Mouse (Mus musculus) hindbrain, embryonic 16.5 days (tissue): ENCODE results near the gene Zmym2. TPM values are rescaled to one million over a fixed set of nuclear protein-coding genes. Genes with fewer than 3 reads are reported as not detected.

Experiments
- ATAC-seq: fragments of 200-750 bp; cut with Nextera tagmentation; 2 replicates; pipeline ENCODE4 v1.8.0; 2017; ENCODE audit warnings: moderate TSS enrichment, moderate library complexity
- H3K27ac ChIP-seq: fragments of 300-500 bp; sonication (generic); 2 replicates; pipeline ENCODE4 v1.5.1; 2014; ENCODE audit warnings: low read depth, mild to moderate bottlenecking, control low read depth, low read length, moderate library complexity
- H3K27me3 ChIP-seq: fragments of 300-500 bp; sonication (generic); replicated peaks from 2 replicates; pipeline ENCODE4 v1.6.1; 2014; ENCODE audit warnings: low read length; ENCODE audit not compliant: control insufficient read depth, insufficient read depth
- H3K36me3 ChIP-seq: fragments of 300-500 bp; sonication (generic); 2 replicates; pipeline ENCODE4 v1.6.1; 2014; ENCODE audit warnings: mild to moderate bottlenecking, low read length, moderate library complexity, mixed read lengths; ENCODE audit not compliant: control insufficient read depth, insufficient read depth
- H3K4me1 ChIP-seq: fragments of 300-500 bp; sonication (generic); 2 replicates; pipeline ENCODE4 v1.6.1; 2014; ENCODE audit warnings: low read depth, low read length; ENCODE audit not compliant: control insufficient read depth, insufficient read depth
- H3K4me2 ChIP-seq: fragments of 300-500 bp; sonication (generic); 2 replicates; pipeline ENCODE4 v1.6.1; 2014; ENCODE audit warnings: mild to moderate bottlenecking, low read length, control low read depth, moderate library complexity
- H3K4me3 ChIP-seq: fragments of 300-500 bp; sonication (generic); 2 replicates; pipeline ENCODE4 v1.5.1; 2014; ENCODE audit warnings: mild to moderate bottlenecking, low read length, control low read depth, moderate library complexity
- H3K9ac ChIP-seq: fragments of 300-500 bp; sonication (generic); 2 replicates; pipeline ENCODE4 v1.6.1; 2014; ENCODE audit warnings: low read depth, mild to moderate bottlenecking, control low read depth, low read length, moderate library complexity
- H3K9me3 ChIP-seq: fragments of 300-500 bp; sonication (generic); 2 replicates; pipeline ENCODE4 v1.6.1; 2014; ENCODE audit warnings: mild to moderate bottlenecking, low read length, moderate library complexity; ENCODE audit not compliant: control insufficient read depth
- WGBS: fragments of 180-500 bp; shearing (Covaris S2); extraction: QIAGEN DNeasy Blood & Tissue Kit; methylation state at CpG from one replicate; pipeline ENCODE4 v1.1.7; 2014; 5-methylcytosine and 5-hydroxymethylcytosine counted together
- polyA plus RNA-seq: library from polyadenylated mRNA; unstranded; fragments of >200 nt; fragmentation: Nextera tagmentation; extraction: Ambion mirVana; gene quantifications from 2 replicates; pipeline ENCODE4 v1.2.1, GENCODE M21; 2015

Gene Zmym2
- polyA plus RNA-seq, 1 experiment from 2014 or later = 44.9 TPM

- no peak overlapping the region for H3K27ac ChIP-seq
- no peak overlapping the region for H3K4me2 ChIP-seq
- no peak overlapping the region for H3K9ac ChIP-seq
- H3K4me1 ChIP-seq = no peaks in the 10 kb centered on the region
- ATAC-seq = no peak
- H3K36me3 ChIP-seq = 0 out of 2 replicates have a peak, but pooled peaks cover 6% of the 10 kb centered on the region
- 100% methylated on average over 1 of the region's 1 CpGs for WGBS
- no peaks in the 10 kb centered on the region for H3K27me3 ChIP-seq
- H3K4me3 ChIP-seq = no peak overlapping the region
- no peaks in the 10 kb centered on the region for H3K9me3 ChIP-seq
Observed at GRCm38 (mm10) chr14:56896521-56896920, 10.1 kb downstream of the Zmym2 start.

- Histone ChIP-seq H3K27ac (no peak overlapping the region), H3K36me3 (0 out of 2 replicates have a peak, but pooled peaks cover 5% of the 10 kb centered on the region), H3K9ac (no peak overlapping the region), H3K27me3 (no peaks in the 10 kb centered on the region), H3K4me3 (no peak overlapping the region), H3K9me3 (no peaks in the 10 kb centered on the region), H3K4me2 (no peak overlapping the region), H3K4me1 (no peaks in the 10 kb centered on the region)
- 98% methylated on average over 2 of the region's 2 CpGs for WGBS
- ATAC-seq = no peak
Observed at GRCm38 (mm10) chr14:56897475-56897874, 11.0 kb downstream of the Zmym2 start.

GRCm38 (mm10) chr14:56899656-56900055 lies 13.2 kb downstream of the Zmym2 start:
- H3K9me3 ChIP-seq = no peaks in the 10 kb centered on the region
- H3K4me2 ChIP-seq = no peak overlapping the region
- no peaks in the 10 kb centered on the region for H3K27me3 ChIP-seq
- ATAC-seq = no peak
- peaks cover 8% of the 10 kb centered on the region; the same call in 1 of the 2 replicates for H3K36me3 ChIP-seq
- H3K4me3 ChIP-seq = no peak overlapping the region
- no peak overlapping the region for H3K9ac ChIP-seq
- no peaks in the 10 kb centered on the region; the same call in 1 of the 2 replicates for H3K4me1 ChIP-seq
- H3K27ac ChIP-seq = no peak overlapping the region

GRCm38 (mm10) chr14:56903039-56903438 lies 16.6 kb downstream of the Zmym2 start:
- Histone ChIP-seq H3K27me3 (no peaks in the 10 kb centered on the region), H3K9ac (no peak overlapping the region), H3K27ac (no peak overlapping the region), H3K36me3 (peaks cover 7% of the 10 kb centered on the region; the same call in 1 of the 2 replicates), H3K4me1 (no peaks in the 10 kb centered on the region; the same call in 1 of the 2 replicates), H3K4me3 (no peak overlapping the region), H3K4me2 (no peak overlapping the region), H3K9me3 (no peaks in the 10 kb centered on the region)
- 92% methylated on average over 6 of the region's 6 CpGs for WGBS
- no peak for ATAC-seq

- 95% methylated on average over 1 of the region's 1 CpGs for WGBS
- no peak overlapping the region for H3K27ac ChIP-seq
- H3K9ac ChIP-seq = no peak overlapping the region
- H3K27me3 ChIP-seq = no peaks in the 10 kb centered on the region
- peaks cover 7% of the 10 kb centered on the region; the same call in 1 of the 2 replicates for H3K36me3 ChIP-seq
- peak; percentile 16; the same call in 1 of the 2 replicates for ATAC-seq
- H3K4me1 ChIP-seq = no peaks in the 10 kb centered on the region; the same call in 1 of the 2 replicates
- no peak overlapping the region for H3K4me2 ChIP-seq
- H3K4me3 ChIP-seq = no peak overlapping the region
- no peaks in the 10 kb centered on the region for H3K9me3 ChIP-seq
Observed at GRCm38 (mm10) chr14:56905696-56906095, 19.2 kb downstream of the Zmym2 start.

- WGBS = 67% methylated on average over 3 of the region's 3 CpGs
Observed at GRCm38 (mm10) chr14:56918532-56918931, 32.1 kb downstream of the Zmym2 start.

GRCm38 (mm10) chr14:56935481-56935880 lies 49.0 kb downstream of the Zmym2 start:
- peaks cover 6% of the 10 kb centered on the region for H3K36me3 ChIP-seq
- H3K9ac ChIP-seq = no peak overlapping the region
- WGBS = 88% methylated on average over 6 of the region's 6 CpGs
- H3K4me2 ChIP-seq = no peak overlapping the region
- no peak overlapping the region for H3K4me3 ChIP-seq
- no peak for ATAC-seq
- no peaks in the 10 kb centered on the region for H3K9me3 ChIP-seq
- H3K4me1 ChIP-seq = no peaks in the 10 kb centered on the region
- no peaks in the 10 kb centered on the region for H3K27me3 ChIP-seq
- H3K27ac ChIP-seq = no peak overlapping the region

More at GRCm38 (mm10) chr14:56918532-56918931, 32.1 kb downstream of the Zmym2 start:
- Histone ChIP-seq H3K9ac (no peak overlapping the region), H3K4me3 (no peak overlapping the region), H3K27me3 (no peaks in the 10 kb centered on the region), H3K27ac (no peak overlapping the region), H3K4me1 (no peaks in the 10 kb centered on the region), H3K36me3 (peaks cover 3% of the 10 kb centered on the region; the same call in 1 of the 2 replicates), H3K9me3 (no peaks in the 10 kb centered on the region), H3K4me2 (no peak overlapping the region)
- no peak for ATAC-seq

GRCm38 (mm10) chr14:56939903-56940302 lies 53.5 kb downstream of the Zmym2 start:
- 97% methylated on average over 1 of the region's 1 CpGs for WGBS

GRCm38 (mm10) chr14:56952928-56953327 lies 66.5 kb downstream of the Zmym2 start:
- WGBS = 95% methylated on average over 4 of the region's 4 CpGs
- Histone ChIP-seq H3K9ac (no peak overlapping the region), H3K9me3 (no peaks in the 10 kb centered on the region), H3K27me3 (no peaks in the 10 kb centered on the region), H3K36me3 (peaks cover 19% of the 10 kb centered on the region), H3K4me3 (no peak overlapping the region), H3K4me2 (no peak overlapping the region), H3K4me1 (no peaks in the 10 kb centered on the region), H3K27ac (no peak overlapping the region)
- ATAC-seq = no peak

More at GRCm38 (mm10) chr14:56939903-56940302, 53.5 kb downstream of the Zmym2 start:
- Histone ChIP-seq H3K4me2 (no peak overlapping the region), H3K4me1 (no peaks in the 10 kb centered on the region), H3K27ac (no peak overlapping the region), H3K36me3 (peaks cover 17% of the 10 kb centered on the region), H3K4me3 (no peak overlapping the region), H3K9me3 (no peaks in the 10 kb centered on the region), H3K27me3 (no peaks in the 10 kb centered on the region), H3K9ac (no peak overlapping the region)
- ATAC-seq = no peak

- no peak overlapping the region for H3K9ac ChIP-seq
- H3K36me3 ChIP-seq = peaks cover 19% of the 10 kb centered on the region
- no peaks in the 10 kb centered on the region for H3K27me3 ChIP-seq
- no peaks in the 10 kb centered on the region for H3K9me3 ChIP-seq
- H3K27ac ChIP-seq = no peak overlapping the region
- ATAC-seq = no peak
- H3K4me1 ChIP-seq = no peaks in the 10 kb centered on the region
- H3K4me3 ChIP-seq = no peak overlapping the region
- no peak overlapping the region for H3K4me2 ChIP-seq
Observed at GRCm38 (mm10) chr14:56954393-56954792, 67.9 kb downstream of the Zmym2 start.
